Mouse (Mus musculus) lung, embryonic 16.5 days (tissue): Measurements from ENCODE around the gene P4ha1. TPM values are rescaled to one million over a fixed set of nuclear protein-coding genes. Genes with fewer than 3 reads are reported as not detected.
A peak's percentile ranks its signal among the peaks of the same experiment; 100 is the strongest.
"Not testable (repeated sequence)": the region's sequence is repeated elsewhere in the genome, so short reads cannot be mapped to it uniquely, and the experiment has no call there.

Source experiments
- ATAC-seq: fragments of 200-750 bp; cut with Nextera tagmentation; 2 replicates; pipeline ENCODE4 v1.8.0; 2017; ENCODE audit warnings: low read depth, mild to moderate bottlenecking, moderate library complexity
- H3K27ac ChIP-seq: fragments of 300-500 bp; sonication (generic); 2 replicates; pipeline ENCODE4 v1.5.1; 2014; ENCODE audit warnings: mild to moderate bottlenecking, control low read depth, low read length
- H3K27me3 ChIP-seq: fragments of 300-500 bp; sonication (generic); 2 replicates; pipeline ENCODE4 v1.6.1; 2014; ENCODE audit warnings: low read depth, low read length, mixed read lengths; ENCODE audit not compliant: control insufficient read depth, insufficient read depth
- H3K36me3 ChIP-seq: fragments of 300-500 bp; sonication (generic); 2 replicates; pipeline ENCODE4 v1.6.1; 2014; ENCODE audit warnings: low read length; ENCODE audit not compliant: control insufficient read depth, insufficient read depth
- H3K4me1 ChIP-seq: fragments of 300-500 bp; sonication (generic); replicated peaks from 2 replicates; pipeline ENCODE4 v1.6.1; 2014; ENCODE audit warnings: low read length, mixed read lengths; ENCODE audit not compliant: control insufficient read depth, insufficient read depth
- H3K4me2 ChIP-seq: fragments of 300-500 bp; sonication (generic); 2 replicates; pipeline ENCODE4 v1.6.1; 2014; ENCODE audit warnings: low read depth, low read length, control low read depth
- H3K4me3 ChIP-seq: fragments of 300-500 bp; sonication (generic); 2 replicates; pipeline ENCODE4 v1.5.1; 2014; ENCODE audit warnings: mild to moderate bottlenecking, low read length, control low read depth
- H3K9ac ChIP-seq: fragments of 300-500 bp; sonication (generic); 2 replicates; pipeline ENCODE4 v1.6.1; 2014; ENCODE audit warnings: low read length, control low read depth
- H3K9me3 ChIP-seq: fragments of 300-500 bp; sonication (generic); 2 replicates; pipeline ENCODE4 v1.6.1; 2016; ENCODE audit warnings: low read length; ENCODE audit not compliant: control insufficient read depth
- WGBS: fragments of 180-500 bp; shearing (Covaris S2); extraction: QIAGEN DNeasy Blood & Tissue Kit; methylation state at CpG from one replicate; pipeline ENCODE4 v1.1.7; 2014; 5-methylcytosine and 5-hydroxymethylcytosine counted together
- polyA plus RNA-seq: library from polyadenylated mRNA; unstranded; fragments of >200 nt; fragmentation: Nextera tagmentation; extraction: Ambion mirVana; gene quantifications from 2 replicates; pipeline ENCODE4 v1.2.1, GENCODE M21; 2015

Gene P4ha1
- polyA plus RNA-seq, 1 experiment from 2014 or later, result 81.8 TPM

- Histone ChIP-seq H3K27ac (peak overlapping the region; percentile 55), H3K4me2 (no peak overlapping the region), H3K4me3 (no peak overlapping the region), H3K9me3 (no peaks in the 10 kb centered on the region), H3K4me1 (no peaks in the 10 kb centered on the region; the same call in 1 of the 2 replicates), H3K27me3 (no peaks in the 10 kb centered on the region), H3K9ac (no peak overlapping the region), H3K36me3 (peaks cover 10% of the 10 kb centered on the region; the same call in 1 of the 2 replicates)
- WGBS, result 56% methylated on average over 10 of the region's 10 CpGs
- ATAC-seq, result peak; percentile 72
Observed at GRCm38 (mm10) chr10:59377906-59378305, 54.8 kb downstream of the P4ha1 start.

GRCm38 (mm10) chr10:59378728-59379127 is 55.6 kb downstream of the P4ha1 start:
- Histone ChIP-seq H3K4me2 (no peak overlapping the region), H3K36me3 (peaks cover 4% of the 10 kb centered on the region; the same call in 1 of the 2 replicates), H3K4me3 (no peak overlapping the region), H3K9me3 (no peaks in the 10 kb centered on the region), H3K4me1 (no peaks in the 10 kb centered on the region; the same call in 1 of the 2 replicates), H3K9ac (no peak overlapping the region), H3K27me3 (no peaks in the 10 kb centered on the region), H3K27ac (no peak overlapping the region)
- WGBS, result 88% methylated on average over 4 of the region's 4 CpGs
- ATAC-seq, result no peak

DNA sequence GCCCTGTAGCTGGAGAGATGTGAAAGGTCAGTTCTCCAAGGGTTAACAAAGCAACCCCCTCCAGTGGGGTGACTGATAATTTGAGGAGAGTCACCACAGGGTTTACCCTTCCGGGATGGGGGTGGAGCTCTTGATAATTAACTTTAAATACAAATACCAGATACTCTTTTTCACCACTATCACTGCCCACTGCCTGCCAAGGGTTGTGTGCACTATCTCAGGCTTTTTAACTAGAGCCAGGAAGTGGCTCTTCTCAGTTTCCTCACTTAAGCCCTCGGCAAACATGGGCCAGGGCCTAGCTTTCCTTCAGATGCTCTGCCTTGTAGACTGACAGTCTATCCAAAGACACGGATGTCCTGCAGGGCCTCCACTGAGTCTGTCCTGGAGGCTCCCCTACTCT is 56.8 kb downstream of the P4ha1 start:
- no peaks in the 10 kb centered on the region; the same call in 1 of the 2 replicates for H3K4me1 ChIP-seq
- WGBS, result 18% methylated on average over 3 of the region's 3 CpGs
- no peaks in the 10 kb centered on the region for H3K9me3 ChIP-seq
- H3K4me2 ChIP-seq, result no peak overlapping the region
- no peaks in the 10 kb centered on the region for H3K36me3 ChIP-seq
- H3K4me3 ChIP-seq, result no peak overlapping the region
- H3K9ac ChIP-seq, result no peak overlapping the region
- no peaks in the 10 kb centered on the region for H3K27me3 ChIP-seq
- no peak overlapping the region for H3K27ac ChIP-seq
- ATAC-seq, result no peak

DNA sequence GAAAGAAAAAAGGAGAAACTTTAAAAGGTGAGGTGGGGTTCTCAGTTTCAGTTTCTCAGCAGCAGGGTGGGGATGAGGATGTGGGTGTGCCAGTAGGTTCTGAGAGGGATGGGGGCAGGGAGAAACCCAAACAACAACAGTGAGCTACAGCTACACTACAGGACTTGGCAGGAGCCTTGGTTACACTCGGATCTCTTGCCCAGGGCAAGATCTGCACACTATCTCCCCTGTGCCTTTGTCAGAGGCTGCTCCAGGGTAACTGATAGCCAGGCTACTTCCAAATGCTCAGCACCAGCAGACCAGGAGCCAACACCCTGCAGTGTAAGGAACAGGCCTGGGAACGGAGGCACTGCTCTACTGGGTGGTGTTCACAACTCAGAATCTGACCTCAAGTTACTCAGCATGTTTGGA is 57.3 kb downstream of the P4ha1 start:
- no peak for ATAC-seq
- H3K4me1 ChIP-seq, result no peaks in the 10 kb centered on the region; the same call in 1 of the 2 replicates
- no peak overlapping the region for H3K9ac ChIP-seq
- H3K4me2 ChIP-seq, result no peak overlapping the region
- H3K4me3 ChIP-seq, result no peak overlapping the region
- no peaks in the 10 kb centered on the region for H3K36me3 ChIP-seq
- no peaks in the 10 kb centered on the region for H3K9me3 ChIP-seq
- no peak overlapping the region for H3K27ac ChIP-seq
- no peaks in the 10 kb centered on the region for H3K27me3 ChIP-seq
- 62% methylated on average over 2 of the region's 2 CpGs for WGBS

DNA sequence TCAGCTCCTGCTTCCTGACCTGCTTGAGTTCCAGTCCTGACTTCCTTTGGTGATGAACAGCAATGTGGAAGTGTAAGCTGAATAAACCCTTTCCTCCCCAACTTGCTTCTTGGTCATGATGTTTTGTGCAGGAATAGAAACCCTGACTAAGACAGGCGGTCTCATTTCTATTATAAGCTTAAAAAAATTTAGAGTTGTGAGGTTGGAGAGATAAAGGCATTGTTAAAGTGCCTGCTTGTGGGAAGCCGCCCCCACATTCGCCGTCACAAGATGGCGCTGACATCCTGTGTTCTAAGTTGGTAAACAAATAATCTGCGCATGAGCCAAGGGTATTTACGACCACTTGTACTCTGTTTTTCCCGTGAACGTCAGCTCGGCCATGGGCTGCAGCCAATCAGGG is 58.5 kb downstream of the P4ha1 start:
- H3K4me3 ChIP-seq, H3K27ac ChIP-seq, H3K4me2 ChIP-seq, H3K4me1 ChIP-seq, ATAC-seq, H3K36me3 ChIP-seq, H3K9me3 ChIP-seq, H3K9ac ChIP-seq, H3K27me3 ChIP-seq: not testable (repeated sequence)
- WGBS, result 79% methylated on average over 5 of the region's 10 CpGs

GRCm38 (mm10) chr10:59386951-59387350 is 63.9 kb downstream of the P4ha1 start:
- Histone ChIP-seq H3K36me3 (0 out of 2 replicates have a peak, but pooled peaks cover 2% of the 10 kb centered on the region), H3K27ac (no peak overlapping the region)

DNA sequence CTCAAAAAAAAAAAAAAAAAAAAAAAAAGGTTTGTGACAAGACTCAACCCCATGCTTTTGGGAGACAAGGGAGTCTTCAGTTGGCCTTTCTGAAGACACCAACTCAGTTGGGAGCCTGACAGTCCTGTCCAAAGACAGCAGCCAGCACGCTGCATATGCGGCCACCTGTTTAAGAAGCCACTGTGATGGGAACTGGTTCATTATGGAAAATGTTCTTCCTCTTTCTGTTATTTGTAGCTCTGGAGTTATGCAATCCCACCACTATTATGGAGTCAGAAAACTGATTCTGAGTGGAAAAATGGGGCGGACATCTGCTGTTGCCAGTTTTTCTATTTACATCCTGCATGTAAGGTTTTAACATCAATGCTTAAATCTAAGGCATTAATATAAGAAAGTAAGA is 66.6 kb downstream of the P4ha1 start:
- Histone ChIP-seq H3K4me3 (no peak overlapping the region), H3K27me3 (no peaks in the 10 kb centered on the region), H3K9me3 (peaks cover 5% of the 10 kb centered on the region), H3K4me1 (no peaks in the 10 kb centered on the region), H3K9ac (no peak overlapping the region), H3K4me2 (no peak overlapping the region), H3K27ac (no peak overlapping the region), H3K36me3 (0 out of 2 replicates have a peak, but pooled peaks cover 2% of the 10 kb centered on the region)
- 95% methylated on average over 3 of the region's 3 CpGs for WGBS
- no peak for ATAC-seq

More at GRCm38 (mm10) chr10:59386951-59387350, 63.9 kb downstream of the P4ha1 start:
- Histone ChIP-seq H3K4me2 (no peak overlapping the region), H3K27me3 (no peaks in the 10 kb centered on the region), H3K9me3 (peaks cover 5% of the 10 kb centered on the region), H3K4me1 (no peaks in the 10 kb centered on the region), H3K9ac (no peak overlapping the region), H3K4me3 (no peak overlapping the region)
- 87% methylated on average over 7 of the region's 8 CpGs for WGBS
- ATAC-seq, result no peak

GRCm38 (mm10) chr10:59391907-59392306 is 68.8 kb downstream of the P4ha1 start:
- Histone ChIP-seq H3K4me2 (no peak overlapping the region), H3K27ac (no peak overlapping the region), H3K27me3 (no peaks in the 10 kb centered on the region), H3K4me1 (no peaks in the 10 kb centered on the region), H3K4me3 (no peak overlapping the region), H3K9ac (no peak overlapping the region), H3K9me3 (peaks cover 5% of the 10 kb centered on the region), H3K36me3 (0 out of 2 replicates have a peak, but pooled peaks cover 2% of the 10 kb centered on the region)
- WGBS, result 32% methylated on average over 4 of the region's 4 CpGs
- ATAC-seq, result no peak

DNA sequence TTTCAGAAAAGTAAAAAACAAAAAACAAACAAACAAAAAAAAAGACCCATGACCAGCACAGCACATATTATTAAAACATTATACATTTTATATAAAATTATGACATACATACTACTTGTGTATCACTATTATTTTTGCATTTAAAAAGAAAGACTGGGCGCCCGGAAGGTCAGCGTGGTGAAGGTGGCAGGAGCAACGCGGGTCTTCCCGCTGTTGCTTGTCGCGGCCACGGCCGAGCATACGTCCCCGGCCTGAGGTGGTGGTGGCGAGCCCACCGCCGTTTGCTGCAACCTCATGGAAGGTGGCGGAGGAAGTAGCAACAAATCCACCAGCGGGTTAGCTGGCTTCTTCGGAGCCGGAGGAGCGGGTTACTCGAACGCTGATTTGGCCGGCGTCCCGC is 72.4 kb downstream of the P4ha1 start, which contains the start of gene Gm10273:
Gene Gm10273 (plus strand): TSS at position 172 of the 400 bp plus-strand sequence.
- H3K27me3 ChIP-seq, H3K27ac ChIP-seq, H3K4me3 ChIP-seq, H3K9ac ChIP-seq, H3K4me2 ChIP-seq, ATAC-seq, H3K36me3 ChIP-seq, H3K9me3 ChIP-seq, H3K4me1 ChIP-seq: not testable (repeated sequence)
- WGBS, result 86% methylated on average over 10 of the region's 25 CpGs
